Mouse (Mus musculus): Measurements from ENCODE around the gene Ube2v1.
A peak's percentile ranks its signal among the peaks of the same experiment; 100 is the strongest.

DNA sequence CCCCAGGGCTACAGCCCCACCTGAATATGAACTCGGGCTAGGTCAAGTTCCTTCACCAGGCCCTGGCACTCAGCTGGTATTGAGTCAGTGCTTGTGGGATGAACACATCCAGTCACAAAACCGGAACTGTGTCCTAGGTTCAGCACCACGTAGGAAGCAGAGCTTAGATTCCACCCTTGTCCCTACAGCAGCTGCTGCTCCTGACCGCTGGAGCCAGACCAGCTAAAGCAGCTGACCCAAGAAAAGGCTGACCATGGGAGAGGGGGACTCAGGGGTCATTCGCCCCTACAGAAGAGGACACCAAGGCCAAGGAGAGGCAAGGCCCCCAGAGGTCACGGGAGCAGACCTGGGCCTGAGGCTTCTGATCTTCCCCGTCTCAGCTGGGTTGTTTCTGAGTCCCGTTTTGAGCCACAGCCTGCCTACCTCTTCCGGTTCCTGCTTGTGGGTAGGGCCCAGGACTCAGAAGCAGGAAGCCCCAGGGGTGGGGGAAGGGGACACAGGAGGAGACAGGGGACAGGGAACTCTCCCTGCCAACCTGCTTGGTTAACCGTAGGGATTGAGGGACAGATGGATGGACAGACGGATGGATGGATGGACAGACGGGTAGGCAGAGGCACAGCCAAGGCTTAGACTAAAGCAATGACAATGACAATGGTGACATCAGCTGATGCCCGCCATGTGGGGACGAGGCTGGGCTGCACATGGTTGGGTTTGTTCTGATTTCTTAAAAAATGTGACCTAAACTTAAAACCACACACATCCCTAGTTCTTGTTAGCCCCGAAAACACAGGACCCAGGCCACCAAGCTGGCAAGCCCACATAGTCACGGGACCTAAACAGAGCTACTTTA lies 25.0 kb upstream of the Ube2v1 start:
- TF ChIP-seq GATA1 (IDR thresholded peaks at IDR 0.05; ENCODE audit: borderline replicate concordance, low read length) (no peak), FLI1 (IDR thresholded peaks at IDR 0.05; ENCODE audit: low read length) (peak; percentile 42; the same call in 1 of the 2 replicates)

Measured in megakaryocyte, embryonic 14.5 days (primary cell).